Mouse (Mus musculus) left cerebral cortex, adult 2 months (tissue): ENCODE results near the gene Bean1. TPM values are rescaled to one million over a fixed set of nuclear protein-coding genes. Genes with fewer than 3 reads are reported as not detected.

ENCODE experiments used
- DNase-seq, 2 experiments: peaks; one replicate each; pipeline ENCODE4 v3.0.0; 2021 to 2022; ENCODE audit warnings: low spot score in 2 of 2, mixed read lengths in 1 of 2; ENCODE audit errors: extremely low spot score in 1 of 2
- H3K27ac ChIP-seq: fragments of 200-600 bp; 2 replicates; pipeline ENCODE4 v1.8.1; 2022
- H3K4me3 ChIP-seq: fragments of 200-600 bp; 2 replicates; pipeline ENCODE4 v1.8.1; 2022
- CTCF ChIP-seq: fragments of 200-600 bp; IDR thresholded peaks from 2 replicates; pipeline ENCODE4 v1.8.1; 2022; ENCODE audit warnings: antibody characterized with exemption, mild to moderate bottlenecking, moderate library complexity
- intact Hi-C: fragments of 180-260 bp; cut with DNase I; formaldehyde crosslinking; loops from one replicate; pipeline ENCODE4 v1.15.1; 2025
- long read RNA-seq, 2 experiments: library from polyadenylated mRNA; stranded (forward); transcript quantifications; one replicate each; pipeline ENCODE4 v2.0.0; 2021; ENCODE audit warnings: borderline mapping rate in 2 of 2
- total RNA-seq, 2 experiments: library from RNA; stranded (reverse); gene quantifications; 2 replicates each; pipeline ENCODE4 v1.2.3; 2021

The Bean1 gene
- total RNA-seq = 10 to 100 TPM in 1 of 2 experiments, 1 to 10 TPM in 1; 9.3 to 12.2 TPM
- long read RNA-seq, experiment 1, transcript Bean1-206 (4 exons, 1,373 nt) = major isoform, 10 of 25 reads
- long read RNA-seq, experiment 1, partial matches to known transcripts = 1 of 25 reads
- long read RNA-seq, experiment 1, other reads (novel, unspliced or antisense) = 10 of 25 reads
- long read RNA-seq, experiment 2, partial matches to known transcripts = 0 of 16 reads
- long read RNA-seq, experiment 2, other reads (novel, unspliced or antisense) = 9 of 16 reads

DNA sequence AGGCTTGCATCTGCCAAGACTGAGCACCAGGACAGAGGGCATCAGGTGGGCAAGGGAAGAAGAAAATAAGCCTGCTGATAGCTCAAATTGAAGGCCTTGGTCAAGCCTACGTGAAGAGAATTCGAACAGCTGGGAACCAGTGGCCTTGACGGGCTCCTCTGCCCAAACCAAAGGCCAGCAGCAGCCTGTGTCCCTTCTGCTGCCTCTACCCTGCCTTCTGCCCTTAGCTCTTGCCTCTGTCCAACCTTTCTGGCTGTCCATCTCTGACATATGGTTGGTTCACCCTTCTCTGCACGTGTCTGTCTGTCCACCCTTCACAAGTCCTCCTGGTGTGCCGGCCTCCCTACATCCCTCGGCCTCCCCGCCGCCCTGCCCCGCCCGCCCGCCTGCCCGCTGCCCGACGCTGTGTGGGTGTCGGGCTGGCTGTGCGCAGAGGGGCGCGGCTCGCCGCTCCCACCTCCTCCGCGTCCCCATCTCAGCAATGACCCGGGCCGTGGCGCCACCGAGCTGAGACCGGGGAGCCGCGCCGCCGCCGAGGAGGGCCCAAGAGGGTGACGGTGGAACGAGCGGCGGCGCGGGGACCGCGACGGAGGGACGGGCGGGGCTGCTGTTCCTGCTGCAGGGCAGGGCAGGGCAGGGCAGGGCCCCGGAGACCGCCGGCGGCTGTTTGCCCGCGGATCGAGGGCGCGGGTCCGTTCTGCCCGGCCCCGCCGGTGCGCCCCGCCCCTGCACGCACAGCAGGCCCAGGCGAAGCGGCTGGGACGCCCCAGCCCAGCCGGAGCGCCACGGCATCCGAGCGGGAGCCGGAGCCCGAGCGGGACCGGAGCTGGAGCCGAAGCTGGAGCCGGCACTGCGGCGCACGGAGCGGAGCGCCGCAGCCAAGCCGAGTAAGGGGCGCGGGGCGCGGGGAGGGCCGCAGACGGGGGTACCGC, at the start of gene Bean1:
Bean1 (plus strand) TSS at position 325 of the 932 bp plus-strand sequence.
- Histone ChIP-seq H3K4me3 (peak within 1 kb of the TSS; percentile 67), H3K27ac (peak within 1 kb of the TSS; percentile 73)
- intact Hi-C loops = no loop called here
- peak; percentile 49 for DNase-seq
- no peak for TF ChIP-seq CTCF

DNA sequence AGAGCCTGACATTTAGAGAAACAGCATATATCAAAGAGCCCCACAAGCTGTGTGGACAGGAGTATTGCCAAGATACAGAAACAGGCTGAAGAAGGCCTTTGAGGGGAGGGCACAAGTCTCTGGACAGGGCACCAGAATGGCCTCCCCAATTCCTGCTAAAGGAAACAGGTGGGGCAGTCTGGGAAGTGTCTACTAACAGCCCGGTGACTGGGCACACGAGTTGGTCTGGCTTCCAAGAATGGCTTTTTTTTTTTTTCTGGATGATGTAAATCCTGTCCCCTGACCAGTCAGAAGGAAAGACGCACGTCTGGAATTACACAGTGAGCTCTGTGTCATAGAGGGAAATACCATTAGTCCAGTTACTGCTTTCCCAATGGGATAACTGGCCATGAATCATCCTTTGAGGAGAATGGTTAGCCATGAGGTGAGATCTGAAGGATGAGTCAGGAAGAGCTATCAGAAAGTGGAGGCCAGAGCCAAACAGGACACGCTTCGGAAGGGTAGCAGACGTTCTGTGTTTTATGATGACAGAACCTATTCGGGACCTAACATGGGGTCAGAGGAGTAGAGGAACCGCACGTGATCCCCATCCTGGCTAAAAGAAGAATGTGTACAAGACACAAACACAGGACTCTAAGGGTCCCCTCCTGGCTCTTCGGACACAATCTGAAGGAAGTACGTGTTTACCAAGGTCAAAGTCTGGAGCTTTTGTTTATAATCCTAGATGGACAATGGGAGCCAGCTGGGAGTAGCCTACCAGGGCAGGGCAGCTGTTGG, 48.4 kb upstream of the Bean1 start:
- H3K27ac ChIP-seq = no peak overlapping the region
- TF ChIP-seq CTCF = no peak
- intact Hi-C loops = no loop called here
- H3K4me3 ChIP-seq = no peak overlapping the region
- DNase-seq = no peak

DNA sequence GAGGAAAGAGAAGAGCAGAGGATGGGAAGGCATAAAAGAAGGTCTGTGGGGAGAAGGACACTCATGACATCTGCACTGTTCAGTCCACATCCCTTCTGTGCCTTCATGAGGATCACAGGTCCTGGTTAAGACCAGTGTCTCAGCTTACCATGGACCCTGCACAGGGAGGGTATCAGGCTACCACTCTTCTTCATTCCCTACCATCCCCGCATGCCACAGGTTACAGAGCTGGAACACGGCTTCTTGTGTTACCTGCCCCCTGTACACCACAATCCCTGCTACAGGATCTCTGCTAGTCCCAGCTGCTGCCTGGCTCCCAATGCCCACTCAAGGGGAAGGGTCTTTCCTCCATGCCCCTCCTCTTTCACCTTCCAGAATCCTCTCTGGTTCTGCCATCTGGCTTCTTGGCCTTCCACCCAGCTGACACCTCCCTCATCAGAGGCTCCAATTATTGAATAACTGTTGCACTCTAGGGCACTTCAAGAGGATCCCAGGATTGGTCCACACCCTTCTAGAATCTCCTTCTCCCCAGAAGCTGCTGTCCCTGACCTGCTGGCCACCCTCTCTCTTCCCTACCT, 47.1 kb upstream of the Bean1 start:
- intact Hi-C loops = no loop called here

DNA sequence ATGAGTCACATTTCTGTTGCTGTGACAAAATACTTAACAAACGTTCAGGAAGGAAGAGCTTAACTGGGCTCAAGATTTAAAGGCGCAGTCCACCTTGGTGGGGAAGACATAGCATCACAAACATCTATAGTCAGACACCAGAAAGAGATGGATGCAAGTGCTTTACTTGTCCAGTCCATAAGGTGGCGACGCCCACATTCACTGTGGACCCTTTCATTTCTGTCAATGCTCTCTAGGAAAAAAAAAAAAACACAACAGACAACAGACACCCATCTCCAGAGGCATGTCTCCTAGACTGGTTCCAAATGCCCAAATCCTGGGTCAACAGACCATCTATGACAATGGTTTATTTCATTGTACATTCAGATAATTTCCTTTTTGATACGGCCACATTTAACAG, 45.7 kb upstream of the Bean1 start:
- no peak for DNase-seq
- Histone ChIP-seq H3K27ac (no peak overlapping the region), H3K4me3 (no peak overlapping the region)
- intact Hi-C loops = no loop called here
- no peak; the same call in 1 of the 2 replicates for TF ChIP-seq CTCF

More for the DNA sequence above, 47.1 kb upstream of the Bean1 start:
- no peak for DNase-seq
- Histone ChIP-seq H3K27ac (no peak overlapping the region), H3K4me3 (no peak overlapping the region)
- no peak for TF ChIP-seq CTCF

DNA sequence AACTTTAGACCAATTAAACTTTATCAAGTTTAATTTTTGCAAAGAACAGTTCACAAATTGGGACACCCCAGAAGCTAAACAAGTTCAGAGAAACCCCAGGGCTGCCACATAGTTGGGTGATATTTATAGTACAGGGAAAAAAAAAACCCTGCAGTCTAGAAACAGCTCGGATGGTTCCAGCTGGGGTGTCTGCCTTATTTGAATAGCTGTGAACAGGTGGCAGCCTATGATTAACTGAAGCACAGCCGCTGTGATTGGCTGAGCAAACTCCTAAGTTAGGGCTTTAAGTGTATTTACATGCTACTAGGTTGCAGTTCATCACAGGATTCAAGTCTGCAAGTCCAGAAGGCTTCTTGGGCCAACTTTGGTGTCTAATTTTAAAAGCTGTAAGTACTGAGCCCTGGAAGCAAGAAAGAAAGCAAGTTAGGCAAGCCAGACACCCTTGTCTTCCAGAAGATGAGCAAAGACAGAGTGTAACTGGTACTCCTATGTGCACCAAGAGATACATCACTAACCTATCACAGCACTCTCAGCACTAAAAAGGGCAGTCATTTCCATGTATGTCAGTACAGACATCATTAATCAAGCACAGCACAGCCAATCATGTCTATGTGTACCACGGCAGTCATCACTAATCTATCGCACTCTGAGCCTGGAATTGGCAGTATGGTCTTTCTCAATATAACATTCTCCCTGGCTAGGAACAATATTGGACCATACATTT, 42.9 kb upstream of the Bean1 start:
- H3K27ac ChIP-seq = peak overlapping the region; percentile 26; the same call in 1 of the 2 replicates
- TF ChIP-seq CTCF = no peak
- intact Hi-C loops = no loop called here
- DNase-seq = peak; percentile 31 to 32
- no peak overlapping the region for H3K4me3 ChIP-seq

DNA sequence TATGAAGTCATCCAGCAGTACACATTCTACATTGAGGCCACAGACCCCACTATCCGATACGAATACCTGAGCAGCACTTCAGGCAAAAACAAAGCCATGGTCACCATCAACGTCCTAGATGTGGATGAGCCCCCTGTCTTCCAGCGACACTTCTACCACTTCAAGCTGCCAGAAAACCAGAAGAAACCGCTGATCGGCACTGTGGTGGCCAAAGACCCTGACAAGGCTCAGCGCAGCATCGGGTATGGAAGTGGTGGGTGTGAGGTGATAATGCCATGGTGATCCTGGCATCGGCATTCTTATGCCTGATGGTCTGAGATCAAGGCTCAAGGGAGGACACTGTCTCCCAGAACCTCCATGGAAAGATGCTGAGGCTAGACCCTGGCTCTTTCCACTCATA, 39.3 kb upstream of the Bean1 start:
- no peak for DNase-seq
- H3K27ac ChIP-seq = no peak overlapping the region
- no peak overlapping the region for H3K4me3 ChIP-seq
- intact Hi-C loops = no loop called here
- no peak for TF ChIP-seq CTCF

DNA sequence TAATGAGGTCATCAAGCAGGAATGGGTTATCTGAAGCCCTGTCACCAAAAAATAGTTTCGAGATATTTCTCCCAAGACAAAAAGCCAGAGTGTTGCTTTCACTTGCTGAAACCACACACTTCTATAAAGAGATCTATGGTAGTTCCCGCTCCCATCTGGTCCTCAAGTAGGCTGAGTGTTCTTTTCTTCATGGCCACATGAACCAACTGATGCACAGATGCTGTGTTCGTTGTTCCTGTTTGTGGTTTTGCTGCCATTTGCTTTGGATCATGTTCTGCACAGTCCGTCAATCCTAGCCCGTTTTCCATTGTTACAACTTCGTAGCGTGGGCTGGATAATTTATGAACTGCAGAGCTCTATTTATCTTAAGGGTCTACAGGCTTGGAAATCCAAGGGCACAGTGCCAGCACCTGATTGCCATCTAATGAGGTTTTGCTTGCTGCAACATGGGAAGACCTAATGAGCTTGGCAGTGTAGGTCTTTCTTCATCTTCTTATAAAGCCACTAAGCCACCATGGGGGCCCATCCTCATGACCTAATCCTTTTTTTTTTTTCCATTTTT, 38.7 kb upstream of the Bean1 start:
- no peak overlapping the region for H3K27ac ChIP-seq
- no peak for DNase-seq
- intact Hi-C loops = no loop called here
- no peak overlapping the region for H3K4me3 ChIP-seq
- no peak for TF ChIP-seq CTCF

DNA sequence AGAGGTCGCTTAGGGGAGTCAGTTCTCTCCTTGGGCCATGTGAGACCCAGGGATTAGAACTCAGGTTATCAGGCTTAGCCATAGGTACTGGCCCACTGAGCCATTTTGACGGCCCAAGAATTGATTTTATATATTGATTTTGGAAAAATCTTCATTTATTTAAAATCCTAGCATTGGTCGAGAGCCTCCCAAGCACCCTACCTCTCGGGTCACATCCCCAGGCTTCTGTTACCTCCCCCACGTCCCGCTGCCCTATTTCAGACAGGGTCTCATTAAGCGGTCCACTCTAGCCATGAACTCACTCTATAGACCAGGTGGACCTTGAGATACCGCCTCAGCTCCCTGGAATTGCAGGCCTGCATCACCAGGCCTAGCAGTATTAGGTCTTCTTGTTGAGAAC, 35.7 kb upstream of the Bean1 start:
- intact Hi-C loops = no loop called here
- TF ChIP-seq CTCF = no peak
- DNase-seq = no peak
- H3K4me3 ChIP-seq = no peak overlapping the region
- no peak overlapping the region for H3K27ac ChIP-seq

DNA sequence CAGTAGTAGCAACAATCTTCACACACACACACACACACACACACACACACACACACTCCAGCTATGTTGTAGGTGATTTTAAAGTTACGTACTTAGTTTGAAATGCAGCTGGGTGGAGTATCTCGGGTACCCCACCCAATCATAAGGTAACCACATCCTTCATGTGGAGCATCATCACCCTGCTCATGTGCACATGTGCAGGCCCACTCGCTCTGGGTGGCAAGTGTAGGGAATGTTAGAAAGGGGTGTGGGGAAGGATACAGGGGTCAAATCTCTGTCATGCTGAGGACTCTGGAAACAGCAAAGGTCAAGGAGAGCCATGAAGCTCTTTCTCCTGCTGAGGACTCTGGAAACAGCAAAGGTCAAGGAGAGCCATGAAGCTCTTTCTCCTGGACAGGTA, 34.0 kb upstream of the Bean1 start:
- no peak for DNase-seq
- no peak for TF ChIP-seq CTCF
- Histone ChIP-seq H3K27ac (no peak overlapping the region), H3K4me3 (no peak overlapping the region)
- intact Hi-C loops = no loop called here

DNA sequence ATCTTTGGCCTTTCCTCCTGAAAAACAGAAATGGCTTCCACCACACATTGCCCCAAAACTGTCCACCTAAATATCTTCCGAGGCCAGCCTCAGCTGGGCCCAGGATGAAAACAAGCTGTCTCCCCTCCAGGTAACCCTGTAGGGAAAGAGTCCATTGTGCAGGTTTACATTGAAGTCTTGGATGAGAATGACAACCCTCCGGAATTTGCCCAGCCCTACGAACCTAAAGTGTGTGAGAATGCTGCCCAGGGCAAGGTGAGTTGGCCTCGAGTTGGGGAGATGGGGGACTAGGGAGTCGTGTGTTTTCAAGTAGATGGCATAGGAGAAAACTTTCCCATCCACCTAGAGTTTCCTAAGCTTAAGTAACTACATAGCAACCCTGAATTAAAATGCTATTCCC, 32.6 kb upstream of the Bean1 start:
- DNase-seq = no peak
- no peak overlapping the region for H3K4me3 ChIP-seq
- TF ChIP-seq CTCF = no peak
- intact Hi-C loops = no loop called here
- H3K27ac ChIP-seq = no peak overlapping the region

DNA sequence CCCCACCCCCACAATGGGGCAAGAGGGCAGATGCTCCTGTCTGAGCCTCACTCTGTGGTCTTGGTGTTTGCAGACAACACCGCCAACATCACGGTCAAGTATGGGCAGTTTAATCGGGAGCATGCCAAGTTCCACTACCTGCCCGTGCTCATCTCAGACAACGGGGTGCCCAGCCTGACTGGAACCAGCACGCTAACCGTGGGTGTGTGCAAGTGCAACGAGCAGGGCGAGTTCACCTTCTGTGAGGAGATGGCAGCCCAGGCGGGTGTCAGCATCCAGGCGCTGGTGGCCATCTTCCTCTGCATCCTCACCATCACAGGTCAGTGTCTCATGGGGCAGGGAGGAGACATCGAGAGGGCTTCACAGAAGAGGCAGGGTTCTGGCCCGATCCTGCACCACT, 29.6 kb upstream of the Bean1 start:
- no peak for DNase-seq
- Histone ChIP-seq H3K4me3 (no peak overlapping the region), H3K27ac (no peak overlapping the region)
- intact Hi-C loops = loop anchor here (5.0 kb wide), 1 partner anchor 38 kb away; the partner anchor contains the start of gene Cdh5
- no peak for TF ChIP-seq CTCF
